Mouse (Mus musculus) mouse embryonic stem cell (cell line): ENCODE results near the gene Fam174a.

Experiments used
- in situ Hi-C, 2 experiments: fragments of 300-500 bp; cut with MboI; formaldehyde crosslinking; loops; 1 replicate in 1 of 2; 3 replicates in 1 of 2; pipeline ENCODE4 v1.14.3; 2019 to 2020; ENCODE audit warnings: low sequenced_read_pairs in 2 of 2, low pct_unique_long_range_greater_than_20kb in 1 of 2, mixed read lengths in 1 of 2; ENCODE audit not compliant: unreplicated experiment in 1 of 2

The Fam174a gene

DNA sequence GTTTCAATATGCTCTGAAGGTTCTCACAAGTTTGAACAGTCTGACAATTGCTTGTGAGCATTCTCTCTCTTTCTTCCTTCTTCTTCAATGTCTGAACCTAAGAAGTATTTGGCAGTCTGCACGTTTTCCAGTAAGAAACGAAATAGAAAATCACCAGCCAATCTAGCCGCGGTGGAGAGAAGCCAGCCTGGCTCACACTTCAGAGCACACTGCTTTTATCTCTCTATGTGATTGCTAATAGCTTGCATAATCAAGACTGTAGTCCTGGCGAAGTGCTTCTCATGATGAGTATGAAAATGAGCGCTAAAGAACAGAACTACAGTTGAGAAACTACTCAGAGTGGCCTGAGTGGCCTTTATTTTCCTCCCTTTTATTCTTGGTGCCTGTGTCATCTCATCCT is 62.0 kb downstream of the Fam174a start:
- in situ Hi-C loops, result no loop called here

DNA sequence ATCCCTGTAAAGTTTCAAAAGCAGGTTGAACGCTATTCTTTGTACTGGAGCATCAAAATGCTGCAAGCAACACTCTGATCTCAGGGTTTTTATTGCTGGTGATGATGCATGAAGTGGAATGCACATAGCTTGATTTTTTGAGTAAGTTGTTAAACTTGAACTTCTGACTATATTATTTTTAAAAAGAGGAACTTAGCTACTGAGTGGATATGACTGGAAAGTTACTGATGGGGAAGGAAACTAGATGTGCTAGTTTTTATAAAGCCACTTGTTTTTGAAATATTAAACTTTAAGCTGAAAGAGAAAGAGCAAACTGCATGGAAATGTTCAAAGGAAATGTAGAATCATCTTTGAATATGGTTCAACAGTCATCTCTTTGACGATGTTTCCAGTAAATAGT is 67.6 kb downstream of the Fam174a start:
- in situ Hi-C loops, result no loop called here
